Mouse (Mus musculus): Measurements from ENCODE around the gene Gm21970.
"Not testable (repeated sequence)": the region's sequence is repeated elsewhere in the genome, so short reads cannot be mapped to it uniquely, and the experiment has no call there.

Gene Gm21970

GRCm38 (mm10) chr16:91438599-91438998 is 47.1 kb downstream of the Gm21970 start:
- not testable (repeated sequence) for DNase-seq (ENCODE audit: low spot score in 2 of 2)

GRCm38 (mm10) chr16:91441366-91441765 is 49.8 kb downstream of the Gm21970 start:
- DNase-seq (ENCODE audit: low spot score in 2 of 2), result peak; percentile 81 to 85

GRCm38 (mm10) chr16:91441811-91442240 is 50.3 kb downstream of the Gm21970 start:
- DNase-seq (ENCODE audit: low spot score in 2 of 2), result no peak

GRCm38 (mm10) chr16:91442446-91442845 is 50.9 kb downstream of the Gm21970 start:
- no peak for DNase-seq (ENCODE audit: low spot score in 2 of 2)

- DNase-seq (ENCODE audit: low spot score in 2 of 2), result no peak
Measured at GRCm38 (mm10) chr16:91443211-91443611, 51.7 kb downstream of the Gm21970 start.

GRCm38 (mm10) chr16:91444847-91445246 is 53.3 kb downstream of the Gm21970 start:
- DNase-seq (ENCODE audit: low spot score in 2 of 2), result no peak

- no peak for DNase-seq (ENCODE audit: low spot score in 2 of 2)
Measured at GRCm38 (mm10) chr16:91445566-91445965, 54.0 kb downstream of the Gm21970 start.

GRCm38 (mm10) chr16:91446778-91447511 is 55.4 kb downstream of the Gm21970 start:
- DNase-seq (ENCODE audit: low spot score in 2 of 2), result no peak

GRCm38 (mm10) chr16:91447512-91447900 is 56.0 kb downstream of the Gm21970 start:
- no peak for DNase-seq (ENCODE audit: low spot score in 2 of 2)

- no peak for DNase-seq (ENCODE audit: low spot score in 2 of 2)
Measured at GRCm38 (mm10) chr16:91448088-91448487, 56.6 kb downstream of the Gm21970 start.

- no peak for DNase-seq (ENCODE audit: low spot score in 2 of 2)
Measured at GRCm38 (mm10) chr16:91448895-91449294, 57.4 kb downstream of the Gm21970 start.

- no peak for DNase-seq (ENCODE audit: low spot score in 2 of 2)
Measured at GRCm38 (mm10) chr16:91450137-91451064, 58.9 kb downstream of the Gm21970 start.

GRCm38 (mm10) chr16:91451949-91452348 is 60.4 kb downstream of the Gm21970 start:
- DNase-seq (ENCODE audit: low spot score in 2 of 2), result no peak

- DNase-seq (ENCODE audit: low spot score in 2 of 2), result peak; percentile 73
Measured at GRCm38 (mm10) chr16:91452363-91452896, 60.9 kb downstream of the Gm21970 start.

- no peak for DNase-seq (ENCODE audit: low spot score in 2 of 2)
Measured at GRCm38 (mm10) chr16:91455868-91456267, 64.3 kb downstream of the Gm21970 start.

GRCm38 (mm10) chr16:91458301-91458746 is 66.8 kb downstream of the Gm21970 start:
- DNase-seq (ENCODE audit: low spot score in 2 of 2), result no peak

- DNase-seq (ENCODE audit: low spot score in 2 of 2), result peak in 1 of 2 experiments; percentile 25
Measured at GRCm38 (mm10) chr16:91458976-91459375, 67.5 kb downstream of the Gm21970 start.

- no peak for DNase-seq (ENCODE audit: low spot score in 2 of 2)
Measured at GRCm38 (mm10) chr16:91459396-91459795, 67.9 kb downstream of the Gm21970 start.

- no peak for DNase-seq (ENCODE audit: low spot score in 2 of 2)
Measured at GRCm38 (mm10) chr16:91459841-91460370, 68.4 kb downstream of the Gm21970 start.

GRCm38 (mm10) chr16:91461066-91461638 is 69.6 kb downstream of the Gm21970 start:
- DNase-seq (ENCODE audit: low spot score in 2 of 2), result peak in 1 of 2 experiments; percentile 60

- no peak for DNase-seq (ENCODE audit: low spot score in 2 of 2)
Measured at GRCm38 (mm10) chr16:91461773-91462181, 70.3 kb downstream of the Gm21970 start.

- peak; percentile 46 to 56 for DNase-seq (ENCODE audit: low spot score in 2 of 2)
Measured at GRCm38 (mm10) chr16:91462644-91463043, 71.1 kb downstream of the Gm21970 start.

Measured in heart, adult 9 months (tissue).